Mouse (Mus musculus) embryonic facial prominence, embryonic 11.5 days (tissue): Measurements from ENCODE around the gene Rps12-ps3. TPM values are rescaled to one million over a fixed set of nuclear protein-coding genes. Genes with fewer than 3 reads are reported as not detected.

Experiments
- ATAC-seq: fragments of 200-750 bp; cut with Nextera tagmentation; replicated peaks from 2 replicates; pipeline ENCODE4 v1.8.0; 2017; ENCODE audit warnings: low read depth; ENCODE audit not compliant: insufficient number of reproducible peaks, low FRiP score, low TSS enrichment
- DNase-seq: peaks from one replicate; pipeline ENCODE4 v3.0.0-alpha.2; 2015; ENCODE audit warnings: low spot score
- H3K27ac ChIP-seq: fragments of 300-500 bp; sonication (generic); replicated peaks from 2 replicates; pipeline ENCODE4 v1.5.1; 2014; ENCODE audit warnings: mild to moderate bottlenecking, low read depth, low read length, control low read depth
- H3K27me3 ChIP-seq: fragments of 300-500 bp; sonication (generic); 2 replicates; pipeline ENCODE4 v1.6.1; 2014; ENCODE audit warnings: mild to moderate bottlenecking, low read length, moderate library complexity, mixed read lengths; ENCODE audit not compliant: control insufficient read depth, insufficient read depth
- H3K36me3 ChIP-seq: fragments of 300-500 bp; sonication (generic); replicated peaks from 2 replicates; pipeline ENCODE4 v1.6.1; 2014; ENCODE audit warnings: low read depth, mild to moderate bottlenecking, low read length, moderate library complexity, mixed read lengths; ENCODE audit not compliant: control insufficient read depth, insufficient read depth
- H3K4me1 ChIP-seq: fragments of 300-500 bp; sonication (generic); 2 replicates; pipeline ENCODE4 v1.6.1; 2014; ENCODE audit warnings: low read length, mixed read lengths; ENCODE audit not compliant: control insufficient read depth, insufficient read depth
- H3K4me2 ChIP-seq: fragments of 300-500 bp; sonication (generic); 2 replicates; pipeline ENCODE4 v1.6.1; 2014; ENCODE audit warnings: low read depth, mild to moderate bottlenecking, control low read depth, low read length, moderate library complexity
- H3K4me3 ChIP-seq: fragments of 300-500 bp; sonication (generic); 2 replicates; pipeline ENCODE4 v1.5.1; 2014; ENCODE audit warnings: low read depth, low read length, control low read depth
- H3K9ac ChIP-seq: fragments of 300-500 bp; sonication (generic); replicated peaks from 2 replicates; pipeline ENCODE4 v1.6.1; 2014; ENCODE audit warnings: mild to moderate bottlenecking, control low read depth, low read length
- H3K9me3 ChIP-seq: fragments of 300-500 bp; sonication (generic); replicated peaks from 2 replicates; pipeline ENCODE4 v1.6.1; 2016; ENCODE audit warnings: mild to moderate bottlenecking, low read length, inconsistent platforms, mixed read lengths; ENCODE audit not compliant: control insufficient read depth
- WGBS: fragments of 180-500 bp; shearing (Covaris S2); extraction: QIAGEN DNeasy Blood & Tissue Kit; methylation state at CpG from one replicate; pipeline ENCODE4 v1.1.7; 2014; 5-methylcytosine and 5-hydroxymethylcytosine counted together
- polyA plus RNA-seq: library from polyadenylated mRNA; unstranded; fragments of >200 nt; fragmentation: Nextera tagmentation; extraction: Ambion mirVana; gene quantifications from 2 replicates; pipeline ENCODE4 v1.2.1, GENCODE M21; 2014

The Rps12-ps3 gene
- polyA plus RNA-seq, 1 experiment from 2014 or later = 32.5 TPM

DNA sequence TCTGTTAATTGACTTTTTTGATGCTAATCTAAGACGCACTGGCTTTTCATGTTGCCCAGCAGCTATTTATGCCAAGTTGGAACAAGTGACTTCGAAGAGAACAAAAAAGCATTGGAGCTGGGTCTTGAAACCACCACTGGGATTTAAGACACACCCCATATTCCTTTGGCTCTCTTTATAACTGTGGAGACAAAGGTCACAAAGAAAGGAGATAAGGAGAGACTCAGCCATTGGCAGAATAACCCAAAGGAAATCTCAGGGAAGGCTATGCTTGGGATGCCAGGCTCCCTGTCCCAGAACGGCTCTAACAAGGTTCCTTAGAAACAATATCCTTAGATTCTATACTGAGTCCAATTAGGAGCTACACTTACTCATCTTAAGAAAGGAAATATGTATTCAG is 44.6 kb downstream of the Rps12-ps3 start:
- Histone ChIP-seq H3K9me3 (no peaks in the 10 kb centered on the region), H3K27me3 (no peaks in the 10 kb centered on the region), H3K36me3 (no peaks in the 10 kb centered on the region), H3K27ac (no peak overlapping the region), H3K4me2 (no peak overlapping the region), H3K9ac (no peak overlapping the region), H3K4me3 (no peak overlapping the region), H3K4me1 (no peaks in the 10 kb centered on the region)
- 82% methylated on average over 3 of the region's 3 CpGs for WGBS
- DNase-seq = no peak
- ATAC-seq = no peak

DNA sequence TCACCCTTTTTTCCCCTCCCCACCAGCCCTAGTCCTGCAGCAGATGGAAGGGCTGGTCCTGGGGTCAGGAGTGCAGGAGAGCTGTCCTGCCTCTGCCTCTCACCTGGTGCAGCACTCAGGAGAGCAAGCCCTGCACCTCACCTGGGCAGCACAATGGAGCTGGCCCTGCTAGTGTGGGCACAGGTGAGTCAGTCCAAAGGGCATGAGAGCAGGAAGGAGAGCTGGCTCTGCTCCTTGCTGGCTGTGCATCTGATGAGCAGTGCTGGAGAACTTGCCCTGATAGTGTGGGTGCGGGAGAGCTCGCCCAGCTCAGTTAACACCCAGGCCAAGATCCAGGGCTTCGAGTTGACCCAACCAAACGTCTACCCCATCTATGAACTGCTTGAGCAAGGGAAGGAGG is 45.8 kb downstream of the Rps12-ps3 start:
- Histone ChIP-seq H3K4me3 (no peak overlapping the region), H3K9ac (no peak overlapping the region), H3K27me3 (no peaks in the 10 kb centered on the region), H3K4me2 (no peak overlapping the region), H3K36me3 (no peaks in the 10 kb centered on the region), H3K4me1 (no peaks in the 10 kb centered on the region), H3K27ac (no peak overlapping the region), H3K9me3 (no peaks in the 10 kb centered on the region)
- ATAC-seq = no peak
- 79% methylated on average over 4 of the region's 4 CpGs for WGBS
- DNase-seq = no peak

DNA sequence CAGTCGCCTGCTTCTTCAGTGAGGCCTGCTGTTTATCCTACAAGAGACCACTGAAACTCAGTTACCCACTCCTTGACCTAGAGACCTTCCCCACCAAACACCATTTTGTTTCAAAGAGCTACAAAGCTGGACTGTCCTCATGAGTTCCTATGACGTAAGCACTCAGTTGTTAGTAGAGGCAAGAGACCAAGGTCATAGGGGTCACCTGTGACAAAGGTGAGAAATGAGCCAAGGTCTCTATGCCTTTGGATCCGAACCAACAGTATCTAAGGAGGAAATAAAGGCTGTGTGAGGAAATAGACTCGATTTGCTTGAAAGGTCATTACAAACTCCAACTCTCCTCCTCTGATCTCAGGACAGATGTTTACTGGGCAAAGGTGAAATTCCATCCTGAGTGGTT is 48.9 kb downstream of the Rps12-ps3 start:
- H3K4me3 ChIP-seq = no peak overlapping the region
- no peak for ATAC-seq
- no peaks in the 10 kb centered on the region for H3K9me3 ChIP-seq
- no peaks in the 10 kb centered on the region for H3K36me3 ChIP-seq
- no peak overlapping the region for H3K4me2 ChIP-seq
- no peak overlapping the region for H3K9ac ChIP-seq
- H3K27ac ChIP-seq = no peak overlapping the region
- 81% methylated on average over 4 of the region's 4 CpGs for whole genome bisulfite sequencing
- DNase-seq = no peak
- no peaks in the 10 kb centered on the region for H3K4me1 ChIP-seq
- H3K27me3 ChIP-seq = no peaks in the 10 kb centered on the region

Other genes starting within 250 kb of the Rps12-ps3 start
- 5.9 and 6.3 TPM in 2 replicates for gene Shtn1, start 246.2 kb upstream of the Rps12-ps3 start, polyA plus RNA-seq
- 2.2 and 2.6 TPM in 2 replicates for gene Vax1, start 152.2 kb upstream of the Rps12-ps3 start, polyA plus RNA-seq
- gene Kcnk18, start 103.1 kb upstream of the Rps12-ps3 start, polyA plus RNA-seq = not detected in 2 replicates
- 11.9 and 14.0 TPM in 2 replicates for gene Slc18a2, start 61.4 kb upstream of the Rps12-ps3 start, polyA plus RNA-seq
- 17.0 and 18.0 TPM in 2 replicates for gene Pdzd8, start 23.5 kb downstream of the Rps12-ps3 start, polyA plus RNA-seq
- 10.6 and 12.8 TPM in 2 replicates for gene Emx2, start 136.1 kb downstream of the Rps12-ps3 start, polyA plus RNA-seq